Mouse (Mus musculus): ENCODE results near the gene Iqgap2.

DNA sequence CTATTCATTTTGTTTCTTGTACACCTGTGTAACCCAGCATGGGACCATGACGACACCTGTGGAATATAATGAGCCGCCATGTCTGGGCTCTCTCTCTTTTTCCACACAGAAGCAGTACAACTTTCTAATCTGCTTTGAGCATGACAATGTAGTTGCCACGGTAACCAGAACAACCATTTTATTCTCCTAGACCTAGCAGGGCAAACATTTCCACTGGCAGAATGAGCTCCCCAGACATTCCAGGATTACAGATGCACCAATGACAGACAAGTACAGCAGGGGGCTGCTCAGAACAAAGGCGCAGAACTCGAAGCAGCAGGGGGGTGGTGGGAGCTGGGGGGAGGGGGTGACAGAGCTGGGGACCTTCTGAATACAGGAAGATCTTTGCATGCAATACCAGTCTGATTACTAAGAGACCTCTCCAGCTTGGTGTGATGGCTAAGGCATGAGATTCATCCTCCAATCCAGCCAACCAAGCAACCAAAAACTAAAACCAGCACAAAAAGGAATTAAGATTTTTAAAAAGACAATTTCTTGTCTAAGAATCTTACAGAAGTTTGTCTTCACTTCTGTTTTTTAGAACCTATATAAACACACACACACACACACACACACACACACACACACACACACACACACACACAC is 84.5 kb downstream of the Iqgap2 start:
- TF ChIP-seq POLR2A (IDR thresholded peaks at IDR 0.05; ENCODE audit: borderline replicate concordance, control insufficient read depth, low read depth, low read length) (no peak), CTCF (IDR thresholded peaks at IDR 0.05; ENCODE audit: control insufficient read depth, insufficient read depth, low read length) (no peak)

Data from bone marrow, adult 2 months (tissue).